Mouse (Mus musculus): ENCODE measurements around the gene Sri. TPM values are rescaled to one million over a fixed set of nuclear protein-coding genes. Genes with fewer than 3 reads are reported as not detected.
"Not testable (repeated sequence)": the region's sequence is repeated elsewhere in the genome, so short reads cannot be mapped to it uniquely, and the experiment has no call there.

Sri gene
- total RNA-seq, 1 experiment, result 93.0 TPM

- H3K36me3 ChIP-seq (ENCODE audit: control insufficient read depth, insufficient read depth, low read length, poor library complexity, severe bottlenecking), result no peaks in the 10 kb centered on the region
- H3K9ac ChIP-seq (ENCODE audit: insufficient read depth, low read depth, low read length, poor library complexity, severe bottlenecking), result no peak overlapping the region
- no peaks in the 10 kb centered on the region for H3K4me1 ChIP-seq (ENCODE audit: control insufficient read depth in 2 of 2, insufficient read depth in 2 of 2, low read length in 2 of 2, poor library complexity in 1 of 2)
- H3K9me3 ChIP-seq (ENCODE audit: control insufficient read depth, insufficient read depth, low read depth, low read length), result no peaks in the 10 kb centered on the region
- no peak overlapping the region for H3K27ac ChIP-seq (ENCODE audit: insufficient read depth, low read depth, low read length, poor library complexity, severe bottlenecking)
- no peak for DNase-seq (ENCODE audit: low read depth, low spot score)
- TF ChIP-seq ZC3H11A (IDR thresholded peaks at IDR 0.05; ENCODE audit: borderline replicate concordance, low read depth, low read length), result no peak
- TF ChIP-seq ZNF384 (IDR thresholded peaks at IDR 0.05; ENCODE audit: low read depth, low read length), result no peak
- TF ChIP-seq CHD2 (IDR thresholded peaks at IDR 0.05; ENCODE audit: low read depth, low read length), result no peak
- TF ChIP-seq HCFC1 (IDR thresholded peaks at IDR 0.05; ENCODE audit: borderline replicate concordance, insufficient read depth, low read length), result no peak
- TF ChIP-seq MAFK (IDR thresholded peaks at IDR 0.05; ENCODE audit: insufficient read depth, low read depth, low read length), result no peak
- in situ Hi-C loops (cut with MboI; ENCODE audit: low sequenced_read_pairs in 2 of 2, unreplicated experiment in 2 of 2), result no loop called here
- no peak overlapping the region for H3K4me3 ChIP-seq (ENCODE audit: insufficient read depth in 1 of 2, low read depth in 1 of 2, low read length in 2 of 2, poor library complexity in 1 of 2, severe bottlenecking in 1 of 2)
Observed at GRCm38 (mm10) chr5:8002827-8003226, 43.1 kb upstream of the Sri start.

- DNase-seq (ENCODE audit: low read depth, low spot score), result no peak
- no peak overlapping the region for H3K27ac ChIP-seq (ENCODE audit: insufficient read depth, low read depth, low read length, poor library complexity, severe bottlenecking)
- in situ Hi-C loops (cut with MboI; ENCODE audit: low sequenced_read_pairs in 2 of 2, unreplicated experiment in 2 of 2), result no loop called here
- no peak overlapping the region for H3K4me3 ChIP-seq (ENCODE audit: insufficient read depth in 1 of 2, low read depth in 1 of 2, low read length in 2 of 2, poor library complexity in 1 of 2, severe bottlenecking in 1 of 2)
- H3K36me3 ChIP-seq (ENCODE audit: control insufficient read depth, insufficient read depth, low read length, poor library complexity, severe bottlenecking), result no peaks in the 10 kb centered on the region
- no peaks in the 10 kb centered on the region; the same call in 1 of the 2 replicates for H3K9me3 ChIP-seq (ENCODE audit: control insufficient read depth, insufficient read depth, low read depth, low read length)
- TF ChIP-seq ZC3H11A (IDR thresholded peaks at IDR 0.05; ENCODE audit: borderline replicate concordance, low read depth, low read length) (no peak), HCFC1 (IDR thresholded peaks at IDR 0.05; ENCODE audit: borderline replicate concordance, insufficient read depth, low read length) (no peak), ZNF384 (IDR thresholded peaks at IDR 0.05; ENCODE audit: low read depth, low read length) (no peak), CHD2 (IDR thresholded peaks at IDR 0.05; ENCODE audit: low read depth, low read length) (no peak), MAFK (IDR thresholded peaks at IDR 0.05; ENCODE audit: insufficient read depth, low read depth, low read length) (no peak)
- no peak overlapping the region for H3K9ac ChIP-seq (ENCODE audit: insufficient read depth, low read depth, low read length, poor library complexity, severe bottlenecking)
- H3K4me1 ChIP-seq (ENCODE audit: control insufficient read depth in 2 of 2, insufficient read depth in 2 of 2, low read length in 2 of 2, poor library complexity in 1 of 2), result no peaks in the 10 kb centered on the region
Observed at GRCm38 (mm10) chr5:8013276-8013675, 32.6 kb upstream of the Sri start.

DNA sequence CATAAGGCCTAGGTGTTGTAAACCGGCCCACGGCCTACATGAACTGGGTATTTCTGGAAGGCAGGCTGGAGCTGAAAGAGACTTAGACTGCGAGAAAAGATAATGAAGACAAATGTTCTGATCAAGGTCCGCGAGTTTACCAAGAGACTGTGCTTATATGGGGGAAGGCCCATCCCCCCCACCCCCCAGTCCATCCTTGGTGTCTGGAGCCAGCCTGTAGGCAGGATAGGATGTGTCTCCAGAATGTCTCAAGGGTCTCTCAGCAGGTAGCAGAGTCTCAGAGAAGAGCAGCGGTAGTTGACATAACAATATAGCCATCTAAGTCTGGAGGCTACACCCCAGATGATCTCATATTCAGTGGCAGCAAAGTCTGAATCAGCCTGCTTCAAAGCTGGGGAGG is 11.3 kb upstream of the Sri start:
- DNase-seq (ENCODE audit: low read depth, low spot score); H3K9ac ChIP-seq (ENCODE audit: insufficient read depth, low read depth, low read length, poor library complexity, severe bottlenecking); H3K9me3 ChIP-seq (ENCODE audit: control insufficient read depth, insufficient read depth, low read depth, low read length); in situ Hi-C loops (cut with MboI; ENCODE audit: low sequenced_read_pairs in 2 of 2, unreplicated experiment in 2 of 2); H3K27ac ChIP-seq (ENCODE audit: insufficient read depth, low read depth, low read length, poor library complexity, severe bottlenecking); H3K4me1 ChIP-seq (ENCODE audit: control insufficient read depth in 2 of 2, insufficient read depth in 2 of 2, low read length in 2 of 2, poor library complexity in 1 of 2); H3K4me3 ChIP-seq (ENCODE audit: insufficient read depth in 1 of 2, low read depth in 1 of 2, low read length in 2 of 2, poor library complexity in 1 of 2, severe bottlenecking in 1 of 2); H3K36me3 ChIP-seq (ENCODE audit: control insufficient read depth, insufficient read depth, low read length, poor library complexity, severe bottlenecking): not testable (repeated sequence)

GRCm38 (mm10) chr5:8053827-8054226 is 7.9 kb downstream of the Sri start:
- no peak overlapping the region for H3K27ac ChIP-seq (ENCODE audit: insufficient read depth, low read depth, low read length, poor library complexity, severe bottlenecking)
- DNase-seq (ENCODE audit: low read depth, low spot score), result no peak
- H3K36me3 ChIP-seq (ENCODE audit: control insufficient read depth, insufficient read depth, low read length, poor library complexity, severe bottlenecking), result peaks cover 2% of the 10 kb centered on the region; the same call in 1 of the 2 replicates
- H3K4me1 ChIP-seq (ENCODE audit: control insufficient read depth in 2 of 2, insufficient read depth in 2 of 2, low read length in 2 of 2, poor library complexity in 1 of 2), result peaks cover 0 to 5% of the 10 kb centered on the region in 2 experiments; a peak in 2 of 4 replicates
- H3K4me3 ChIP-seq (ENCODE audit: insufficient read depth in 1 of 2, low read depth in 1 of 2, low read length in 2 of 2, poor library complexity in 1 of 2, severe bottlenecking in 1 of 2), result no peak overlapping the region
- in situ Hi-C loops (cut with MboI; ENCODE audit: low sequenced_read_pairs in 2 of 2, unreplicated experiment in 2 of 2), result no loop called here
- H3K9me3 ChIP-seq (ENCODE audit: control insufficient read depth, insufficient read depth, low read depth, low read length), result no peaks in the 10 kb centered on the region
- H3K9ac ChIP-seq (ENCODE audit: insufficient read depth, low read depth, low read length, poor library complexity, severe bottlenecking), result no peak overlapping the region
- TF ChIP-seq HCFC1 (IDR thresholded peaks at IDR 0.05; ENCODE audit: borderline replicate concordance, insufficient read depth, low read length) (no peak), MAFK (IDR thresholded peaks at IDR 0.05; ENCODE audit: insufficient read depth, low read depth, low read length) (no peak), CHD2 (IDR thresholded peaks at IDR 0.05; ENCODE audit: low read depth, low read length) (no peak), ZC3H11A (IDR thresholded peaks at IDR 0.05; ENCODE audit: borderline replicate concordance, low read depth, low read length) (no peak), ZNF384 (IDR thresholded peaks at IDR 0.05; ENCODE audit: low read depth, low read length) (no peak)

GRCm38 (mm10) chr5:8055721-8056129 is 9.8 kb downstream of the Sri start:
- Histone ChIP-seq H3K4me1 (ENCODE audit: control insufficient read depth in 2 of 2, insufficient read depth in 2 of 2, low read length in 2 of 2, poor library complexity in 1 of 2) (peaks cover 0 to 5% of the 10 kb centered on the region in 2 experiments; a peak in 2 of 4 replicates), H3K9ac (ENCODE audit: insufficient read depth, low read depth, low read length, poor library complexity, severe bottlenecking) (no peak overlapping the region), H3K27ac (ENCODE audit: insufficient read depth, low read depth, low read length, poor library complexity, severe bottlenecking) (no peak overlapping the region), H3K4me3 (ENCODE audit: insufficient read depth in 1 of 2, low read depth in 1 of 2, low read length in 2 of 2, poor library complexity in 1 of 2, severe bottlenecking in 1 of 2) (peak overlapping the region; percentile 77 to 80), H3K9me3 (ENCODE audit: control insufficient read depth, insufficient read depth, low read depth, low read length) (no peaks in the 10 kb centered on the region), H3K36me3 (ENCODE audit: control insufficient read depth, insufficient read depth, low read length, poor library complexity, severe bottlenecking) (peaks cover 2% of the 10 kb centered on the region; the same call in 1 of the 2 replicates)
- TF ChIP-seq CHD2 (IDR thresholded peaks at IDR 0.05; ENCODE audit: low read depth, low read length), result no peak
- no peak for TF ChIP-seq ZC3H11A (IDR thresholded peaks at IDR 0.05; ENCODE audit: borderline replicate concordance, low read depth, low read length)
- no peak for TF ChIP-seq ZNF384 (IDR thresholded peaks at IDR 0.05; ENCODE audit: low read depth, low read length)
- no peak for TF ChIP-seq MAFK (IDR thresholded peaks at IDR 0.05; ENCODE audit: insufficient read depth, low read depth, low read length)
- TF ChIP-seq HCFC1 (IDR thresholded peaks at IDR 0.05; ENCODE audit: borderline replicate concordance, insufficient read depth, low read length), result no peak
- DNase-seq (ENCODE audit: low read depth, low spot score), result no peak
- in situ Hi-C loops (cut with MboI; ENCODE audit: low sequenced_read_pairs in 2 of 2, unreplicated experiment in 2 of 2), result no loop called here

All from ES-E14 (cell line).